Mouse (Mus musculus) thymus, adult 2 months (tissue): ENCODE measurements around the gene Cxcl14.

Experiments used
- CTCF ChIP-seq: fragments of 200-500 bp; IDR thresholded peaks from 2 replicates; pipeline ENCODE4 v1.5.1; 2012; ENCODE audit warnings: mild to moderate bottlenecking, control low read depth, low read length, moderate library complexity, borderline replicate concordance; ENCODE audit not compliant: control insufficient read depth, poor library complexity, insufficient read depth; ENCODE audit errors: extremely low read depth
- POLR2A ChIP-seq: fragments of 200-500 bp; IDR thresholded peaks from 2 replicates; pipeline ENCODE4 v1.6.1; 2012; ENCODE audit warnings: mild to moderate bottlenecking, low read length, control low read depth, moderate library complexity; ENCODE audit not compliant: control insufficient read depth, poor library complexity, insufficient read depth; ENCODE audit errors: extremely low read depth

DNA sequence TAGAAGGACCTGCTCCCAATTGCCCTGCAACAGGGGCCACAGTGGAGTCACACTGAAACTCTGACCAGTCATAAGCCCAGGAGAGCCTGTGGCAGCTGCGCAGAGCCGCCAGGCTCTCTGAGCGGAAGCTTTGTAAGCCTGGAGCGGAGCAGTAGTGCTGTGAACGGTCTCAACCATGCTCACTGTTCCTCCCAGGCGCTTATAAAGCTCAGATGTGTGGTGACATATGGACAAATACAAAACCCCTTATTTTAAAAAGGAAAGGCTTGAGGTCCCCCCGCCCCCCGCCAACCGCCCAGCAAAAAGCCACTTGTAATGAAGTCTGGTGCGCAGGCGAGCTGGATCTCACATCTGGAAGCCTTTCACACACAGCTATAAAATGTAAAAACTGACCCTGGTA, 7.1 kb downstream of the Cxcl14 start:
- no peak for TF ChIP-seq POLR2A
- TF ChIP-seq CTCF = no peak
